Mouse (Mus musculus) midbrain, embryonic 10.5 days (tissue): ENCODE data around the gene Zfp830. TPM values are rescaled to one million over a fixed set of nuclear protein-coding genes. Genes with fewer than 3 reads are reported as not detected.
A peak's percentile ranks its signal among the peaks of the same experiment; 100 is the strongest.

Experiments used
- DNase-seq: peaks from one replicate; pipeline ENCODE4 v3.0.0-alpha.2; 2017; ENCODE audit warnings: low spot score
- H3K27ac ChIP-seq: fragments of 300-500 bp; sonication (generic); replicated peaks from 2 replicates; pipeline ENCODE4 v1.5.1; 2016; ENCODE audit warnings: mild to moderate bottlenecking
- H3K27me3 ChIP-seq: fragments of 300-500 bp; sonication (generic); 2 replicates; pipeline ENCODE4 v1.6.1; 2016; ENCODE audit warnings: low read depth, mild to moderate bottlenecking; ENCODE audit not compliant: poor library complexity, severe bottlenecking
- H3K36me3 ChIP-seq: fragments of 300-500 bp; sonication (generic); 2 replicates; pipeline ENCODE4 v1.6.1; 2016; ENCODE audit warnings: mild to moderate bottlenecking, moderate library complexity
- H3K4me1 ChIP-seq: fragments of 300-500 bp; sonication (generic); 2 replicates; pipeline ENCODE4 v1.6.1; 2016
- H3K4me3 ChIP-seq: fragments of 300-500 bp; sonication (generic); 2 replicates; pipeline ENCODE4 v1.5.1; 2016; ENCODE audit warnings: mild to moderate bottlenecking, moderate library complexity
- H3K9me3 ChIP-seq: fragments of 300-500 bp; sonication (generic); replicated peaks from 2 replicates; pipeline ENCODE4 v1.6.1; 2016; ENCODE audit warnings: mild to moderate bottlenecking
- WGBS: fragments of 180-500 bp; shearing (Covaris S2); methylation state at CpG from one replicate; pipeline ENCODE4 v1.1.7; 2016; 5-methylcytosine and 5-hydroxymethylcytosine counted together
- polyA plus RNA-seq: library from polyadenylated mRNA; unstranded; fragments of >200 nt; fragmentation: Nextera tagmentation; extraction: Ambion mirVana; gene quantifications from 2 replicates; pipeline ENCODE4 v1.2.1, GENCODE M21; 2016

Zfp830 gene
- polyA plus RNA-seq, 1 experiment from 2014 or later, result 37.6 TPM

DNA sequence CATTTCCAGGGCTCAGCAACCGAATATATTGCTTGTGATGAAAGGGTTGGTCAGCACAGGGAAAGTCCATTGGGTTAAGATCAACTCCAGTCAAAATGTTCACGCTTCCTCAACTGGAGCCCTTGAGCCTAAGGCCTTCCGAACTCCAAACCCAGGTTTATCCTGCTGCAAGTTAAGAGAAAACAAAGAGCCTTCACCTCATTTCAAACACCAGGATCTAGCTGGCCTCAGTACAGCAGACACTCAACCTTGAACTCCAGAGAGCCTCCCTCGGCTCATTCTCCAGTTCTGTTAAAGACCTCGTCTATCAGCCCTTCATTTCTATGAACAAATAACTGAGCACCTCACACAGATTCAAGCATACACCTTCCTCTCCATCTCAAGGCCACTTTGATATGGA lies 16.0 kb downstream of the Zfp830 start:
- peaks cover 21% of the 10 kb centered on the region for H3K4me1 ChIP-seq
- H3K36me3 ChIP-seq, result peaks cover 20% of the 10 kb centered on the region
- WGBS, result 73% methylated on average over 5 of the region's 5 CpGs
- no peaks in the 10 kb centered on the region for H3K27me3 ChIP-seq
- H3K27ac ChIP-seq, result peak overlapping the region; percentile 98
- no peak for DNase-seq
- H3K9me3 ChIP-seq, result no peaks in the 10 kb centered on the region
- H3K4me3 ChIP-seq, result peak overlapping the region; percentile 93

DNA sequence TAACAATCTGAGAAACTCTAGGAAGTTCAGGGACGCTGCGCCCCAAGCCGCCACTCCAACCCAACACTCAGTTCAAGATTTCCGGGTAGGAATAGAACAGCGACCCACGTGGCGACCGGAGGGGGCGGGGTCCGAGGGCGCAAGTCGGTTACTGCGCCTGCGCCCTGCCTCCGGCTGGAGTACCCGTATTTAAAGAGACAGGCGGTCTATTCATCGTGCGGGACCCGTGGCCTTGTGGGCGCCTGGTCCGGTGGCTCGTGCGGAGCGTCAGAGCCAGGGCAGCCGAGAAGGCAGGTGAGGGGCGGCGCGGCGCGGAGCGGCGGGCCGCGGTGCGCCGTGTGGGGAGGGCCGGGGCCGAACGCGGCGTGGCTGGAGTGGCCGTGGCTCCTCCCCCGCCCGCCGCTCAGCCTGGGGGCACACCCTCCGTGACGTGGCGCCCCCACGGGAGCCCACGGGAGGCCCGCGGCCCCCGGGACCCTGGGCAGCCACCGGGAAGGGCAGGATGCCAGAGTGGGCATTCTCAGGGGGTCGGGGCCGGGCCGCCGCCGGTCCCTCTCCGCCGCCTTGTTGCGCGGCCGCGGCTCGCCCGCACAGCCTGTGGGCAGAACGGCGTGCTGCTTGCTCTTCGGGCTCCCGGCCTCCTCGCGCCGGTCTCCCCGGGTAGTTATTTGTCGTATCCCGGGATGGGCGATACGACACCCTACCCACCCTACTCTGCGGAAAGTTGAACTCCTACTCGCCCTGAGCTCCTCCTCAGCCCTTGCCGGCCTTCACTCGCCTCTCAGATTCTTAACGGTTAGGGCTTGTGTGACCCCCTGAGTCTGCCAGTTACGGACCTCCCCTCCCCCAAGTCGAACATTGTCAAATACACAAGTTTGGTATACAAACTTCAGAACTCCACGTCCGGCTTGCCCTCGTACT lies 17.1 kb downstream of the Zfp830 start, which contains the start of gene Lig3:
Gene Lig3, plus strand, starts transcription at position 126 of the 921 bp plus-strand sequence.
- H3K4me1 ChIP-seq, result peaks cover 21% of the 10 kb centered on the region
- H3K27me3 ChIP-seq, result no peaks in the 10 kb centered on the region
- peak within 1 kb of the TSS; percentile 93 for H3K4me3 ChIP-seq
- H3K36me3 ChIP-seq, result peaks cover 32% of the 10 kb centered on the region
- peak; percentile 93 for DNase-seq
- H3K9me3 ChIP-seq, result no peaks in the 10 kb centered on the region
- under 1% methylated on average over 90 of the region's 90 CpGs for WGBS
- peak within 1 kb of the TSS; percentile 98 for H3K27ac ChIP-seq

DNA sequence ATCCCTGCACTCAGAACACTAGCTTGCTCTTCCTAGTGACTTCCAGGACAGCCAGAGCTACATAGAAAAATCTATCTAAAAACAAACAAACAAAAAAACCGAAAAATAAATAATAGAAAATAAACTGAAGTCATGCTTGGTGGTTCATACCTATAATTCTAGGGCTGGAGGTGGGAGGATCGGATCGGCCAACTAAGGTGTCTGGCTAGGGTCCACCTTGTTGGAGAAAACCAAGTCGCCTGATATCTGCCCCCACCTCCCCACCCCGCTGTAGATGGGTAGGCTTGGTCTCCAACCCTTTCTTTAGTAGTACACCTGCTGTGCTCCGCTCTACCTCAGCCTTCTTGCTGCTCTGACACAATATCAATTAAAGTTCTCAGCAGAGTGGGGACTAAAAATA lies 18.1 kb downstream of the Zfp830 start:
- DNase-seq, result no peak
- H3K36me3 ChIP-seq, result peaks cover 41% of the 10 kb centered on the region
- peak overlapping the region; percentile 98 for H3K27ac ChIP-seq
- peak overlapping the region; percentile 93 for H3K4me3 ChIP-seq
- no peaks in the 10 kb centered on the region for H3K27me3 ChIP-seq
- H3K4me1 ChIP-seq, result peaks cover 21% of the 10 kb centered on the region
- WGBS, result 58% methylated on average over 6 of the region's 6 CpGs
- H3K9me3 ChIP-seq, result no peaks in the 10 kb centered on the region

DNA sequence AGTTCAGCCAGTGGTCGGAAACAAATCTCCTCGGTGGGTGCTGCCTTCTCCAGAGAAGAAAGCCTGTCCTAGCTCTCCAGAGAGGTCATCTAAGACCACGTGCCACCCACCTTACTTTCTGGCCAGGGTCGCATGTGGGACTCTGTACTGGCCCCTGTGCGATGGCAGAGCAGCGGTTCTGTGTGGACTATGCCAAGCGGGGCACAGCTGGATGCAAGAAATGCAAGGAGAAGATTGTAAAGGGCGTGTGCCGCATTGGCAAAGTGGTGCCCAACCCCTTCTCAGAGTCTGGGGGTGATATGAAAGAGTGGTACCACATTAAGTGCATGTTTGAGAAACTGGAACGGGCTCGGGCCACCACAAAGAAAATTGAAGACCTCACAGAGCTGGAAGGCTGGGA lies 19.3 kb downstream of the Zfp830 start:
- WGBS, result 91% methylated on average over 11 of the region's 11 CpGs

DNA sequence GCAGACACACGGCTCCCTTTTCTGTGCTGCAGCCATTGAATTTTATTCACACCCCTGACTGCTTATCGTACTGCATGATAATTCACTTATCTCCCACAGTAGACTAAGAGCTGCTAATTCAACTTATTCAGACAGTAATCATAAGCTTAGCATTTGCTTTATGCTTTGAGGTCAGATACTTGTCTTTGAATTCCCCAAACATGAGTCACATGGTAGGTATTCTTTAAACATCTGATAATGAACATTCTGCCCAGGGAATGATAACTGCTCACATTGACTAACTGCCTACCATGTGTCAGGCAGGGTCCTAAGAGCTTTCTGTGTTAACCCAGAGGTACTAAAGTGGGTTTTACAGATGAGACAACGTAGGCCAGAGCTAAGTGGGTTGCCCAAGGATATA lies 42.5 kb downstream of the Zfp830 start:
- peaks cover 31% of the 10 kb centered on the region for H3K36me3 ChIP-seq
- WGBS, result 89% methylated on average over 3 of the region's 3 CpGs
- no peak overlapping the region for H3K27ac ChIP-seq
- no peak for DNase-seq
- no peaks in the 10 kb centered on the region for H3K27me3 ChIP-seq
- H3K9me3 ChIP-seq, result no peaks in the 10 kb centered on the region
- H3K4me1 ChIP-seq, result 0 out of 2 replicates have a peak, but pooled peaks cover 1% of the 10 kb centered on the region
- no peak overlapping the region for H3K4me3 ChIP-seq

More for the DNA sequence above, 19.3 kb downstream of the Zfp830 start:
- no peak overlapping the region for H3K27ac ChIP-seq
- no peaks in the 10 kb centered on the region for H3K9me3 ChIP-seq
- H3K36me3 ChIP-seq, result peaks cover 54% of the 10 kb centered on the region
- no peak overlapping the region for H3K4me3 ChIP-seq
- H3K27me3 ChIP-seq, result no peaks in the 10 kb centered on the region
- DNase-seq, result no peak
- peaks cover 21% of the 10 kb centered on the region for H3K4me1 ChIP-seq

DNA sequence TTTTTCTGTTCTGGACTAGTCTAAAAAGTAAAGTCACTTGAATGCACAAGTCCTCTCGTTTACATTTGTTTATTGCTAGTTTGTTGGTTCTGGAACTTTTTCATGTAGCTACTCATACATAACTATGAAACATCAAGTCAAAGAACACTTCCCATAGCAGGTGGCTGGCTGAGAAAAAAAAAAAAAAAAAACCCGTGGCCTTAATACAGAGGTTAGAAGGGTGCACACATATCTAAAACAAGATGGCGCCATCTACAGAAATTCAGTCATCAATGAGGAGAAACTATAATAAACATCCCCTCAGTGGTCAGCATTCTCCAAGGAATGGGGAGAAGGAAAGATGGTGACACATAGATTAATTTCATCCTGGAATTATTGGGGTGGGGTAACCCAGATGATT lies 43.2 kb downstream of the Zfp830 start:
- no peak for DNase-seq
- 87% methylated on average over 3 of the region's 3 CpGs for WGBS
- H3K27me3 ChIP-seq, result no peaks in the 10 kb centered on the region

DNA sequence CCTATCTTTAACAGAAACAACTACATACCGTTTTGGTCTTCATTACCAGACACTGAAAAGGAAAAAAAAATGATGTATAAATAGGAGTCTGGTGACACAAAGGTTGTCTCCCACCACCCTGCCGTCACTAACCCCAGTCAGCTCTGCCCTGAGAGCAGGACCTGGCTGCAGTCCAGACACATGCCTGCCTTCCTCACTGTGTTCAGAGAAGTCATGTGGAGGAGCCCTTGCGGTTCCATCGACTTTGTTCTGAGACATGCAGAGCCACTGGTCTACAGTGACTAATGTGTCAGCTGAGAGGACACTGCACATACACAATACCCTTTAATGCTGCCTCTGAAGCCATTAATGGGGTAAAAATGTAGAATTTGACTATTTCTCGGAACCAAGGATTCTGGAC lies 44.3 kb downstream of the Zfp830 start:
- H3K27ac ChIP-seq, result no peak overlapping the region
- H3K9me3 ChIP-seq, result no peaks in the 10 kb centered on the region
- H3K27me3 ChIP-seq, result no peaks in the 10 kb centered on the region
- WGBS, result 90% methylated on average over 5 of the region's 5 CpGs
- H3K4me3 ChIP-seq, result no peak overlapping the region
- peaks cover 12% of the 10 kb centered on the region for H3K36me3 ChIP-seq
- H3K4me1 ChIP-seq, result peaks cover 12% of the 10 kb centered on the region
- no peak for DNase-seq

More for the DNA sequence above, 43.2 kb downstream of the Zfp830 start:
- Histone ChIP-seq H3K27ac (no peak overlapping the region), H3K4me3 (no peak overlapping the region), H3K36me3 (peaks cover 23% of the 10 kb centered on the region), H3K4me1 (0 out of 2 replicates have a peak, but pooled peaks cover 8% of the 10 kb centered on the region), H3K9me3 (no peaks in the 10 kb centered on the region)

Other genes with a start within 250 kb of the Zfp830 start
- 0.22 and 0.39 TPM in 2 replicates for gene Cct6b, start within 50 bp of the Zfp830 start, polyA plus RNA-seq
- gene Lig3, start 16.8 kb downstream of the Zfp830 start, polyA plus RNA-seq, result 41.1 and 47.2 TPM in 2 replicates
- gene Rffl, start 106.9 kb downstream of the Zfp830 start, polyA plus RNA-seq, result 11.5 and 12.0 TPM in 2 replicates
- gene Rad51d, start 126.3 kb downstream of the Zfp830 start, polyA plus RNA-seq, result 16.3 and 17.2 TPM in 2 replicates
- gene Fndc8, start 127.8 kb downstream of the Zfp830 start, polyA plus RNA-seq, result 0.28 and 0.34 TPM in 2 replicates
- gene Nle1, start 144.1 kb downstream of the Zfp830 start, polyA plus RNA-seq, result 40.3 and 40.4 TPM in 2 replicates
- gene Unc45b, start 146.2 kb downstream of the Zfp830 start, polyA plus RNA-seq, result 0.26 and 0.30 TPM in 2 replicates
- 0.11 and 0.22 TPM in 2 replicates for gene Slfn5, start 187.0 kb downstream of the Zfp830 start, polyA plus RNA-seq
- gene Slfn9, start 227.5 kb downstream of the Zfp830 start, polyA plus RNA-seq, result 7.4 and 9.3 TPM in 2 replicates